Comparison of ENCODE assay signal across 16 mouse cellular contexts in genomic region chr7:75480721-75481426, GRCm38 (mm10). TPM values are rescaled to one million over a fixed set of nuclear protein-coding genes. Genes with fewer than 3 reads are reported as not detected.
DNase-seq lines count a peak whose midpoint lies in the region; ATAC-seq and TF ChIP-seq lines count a peak whose summit lies in the region.
"Had no signal": no experiment of that assay in that cellular context is flagged by ENCODE, and none has a peak within 500 bp of the region (broad histone marks: within the 10 kb centered on the region; RNA-seq: fewer than 3 reads in every experiment).

No protein-coding gene starts in this region.

- peak; percentile 98 for ATAC-seq in intestine, postnatal 0 days
- ATAC-seq in kidney, embryonic 16.5 days (ENCODE audit: low FRiP score, low TSS enrichment): peak; percentile 96
- peak; percentile 77; the same call in 1 of the 2 replicates for ATAC-seq in stomach, embryonic 14.5 days (ENCODE audit: insufficient number of reproducible peaks, insufficient read depth, low FRiP score, low read depth)
- no peak for ATAC-seq in forebrain, postnatal 0 days

- H3K27ac ChIP-seq in intestine, postnatal 0 days (ENCODE audit: low read depth, low read length): peak overlapping the region; percentile 41; the same call in 1 of the 2 replicates
- H3K27ac ChIP-seq in kidney, embryonic 16.5 days (ENCODE audit: low read length): peak overlapping the region; percentile 71
- H3K27ac ChIP-seq in liver, adult 2 months (replicated peaks; ENCODE audit: insufficient read depth, low read depth, low read length): peak overlapping the region; percentile 94
- no peak overlapping the region for H3K27ac ChIP-seq in stomach, embryonic 14.5 days (ENCODE audit: low read length)
- H3K27ac ChIP-seq in forebrain, postnatal 0 days (ENCODE audit: low read depth, low read length): no peak overlapping the region
- H3K27ac ChIP-seq: embryonic facial prominence, embryonic 15.5 days; midbrain, embryonic 10.5 days; neural tube, embryonic 15.5 days had no signal

- no peak for TF ChIP-seq POLR2A in liver, adult 2 months (IDR thresholded peaks at IDR 0.05; ENCODE audit: extremely low read depth, insufficient read depth, low read length)

- DNase-seq in liver, adult 2 months (ENCODE audit: extremely low read depth, low read depth, low spot score): peak; percentile 95
- no peak for DNase-seq in B cell, adult 2 months
- DNase-seq in forebrain, postnatal 0 days: no peak
- no peak for DNase-seq in spleen, postnatal 14 days (ENCODE audit: low spot score in 2 of 2)
- no peak for DNase-seq in heart, postnatal 10 days
- DNase-seq: adrenal gland, postnatal 14 days; cerebellum, adult 8-10 months; left cerebral cortex, postnatal 4 days; retina, postnatal 1 day had no signal

- intact Hi-C loops in heart, postnatal 10 days (cut with DNase I): no loop called here

- H3K9me3 ChIP-seq in intestine, postnatal 0 days (ENCODE audit: control insufficient read depth): no peaks in the 10 kb centered on the region
- H3K9me3 ChIP-seq in kidney, embryonic 16.5 days (ENCODE audit: low read length): no peaks in the 10 kb centered on the region
- H3K9me3 ChIP-seq in stomach, embryonic 14.5 days (ENCODE audit: control insufficient read depth, low read depth, low read length): no peaks in the 10 kb centered on the region
- no peaks in the 10 kb centered on the region for H3K9me3 ChIP-seq in forebrain, postnatal 0 days (ENCODE audit: low read length)
- H3K9me3 ChIP-seq: embryonic facial prominence, embryonic 15.5 days; midbrain, embryonic 10.5 days; neural tube, embryonic 15.5 days had no signal

- 0 out of 2 replicates have a peak, but pooled peaks cover 4% of the 10 kb centered on the region for H3K4me1 ChIP-seq in intestine, postnatal 0 days (replicated peaks; ENCODE audit: control insufficient read depth, insufficient read depth, low read length)
- H3K4me1 ChIP-seq in kidney, embryonic 16.5 days (ENCODE audit: insufficient read depth, low read length): peaks cover 23% of the 10 kb centered on the region
- peaks cover 10% of the 10 kb centered on the region; the same call in 1 of the 2 replicates for H3K4me1 ChIP-seq in liver, adult 2 months (ENCODE audit: control insufficient read depth, insufficient read depth, low read length)
- no peaks in the 10 kb centered on the region for H3K4me1 ChIP-seq in stomach, embryonic 14.5 days (ENCODE audit: control insufficient read depth, insufficient read depth, low read length)
- no peaks in the 10 kb centered on the region for H3K4me1 ChIP-seq in forebrain, postnatal 0 days (ENCODE audit: insufficient read depth)
- H3K4me1 ChIP-seq: embryonic facial prominence, embryonic 15.5 days; neural tube, embryonic 15.5 days had no signal

- no peaks in the 10 kb centered on the region for H3K27me3 ChIP-seq in intestine, postnatal 0 days (replicated peaks; ENCODE audit: control insufficient read depth, insufficient read depth, low read length)
- H3K27me3 ChIP-seq in kidney, embryonic 16.5 days (ENCODE audit: insufficient read depth, low read length): no peaks in the 10 kb centered on the region
- no peaks in the 10 kb centered on the region for H3K27me3 ChIP-seq in liver, adult 2 months (ENCODE audit: control insufficient read depth, insufficient read depth, low read length)
- no peaks in the 10 kb centered on the region for H3K27me3 ChIP-seq in stomach, embryonic 14.5 days (ENCODE audit: control insufficient read depth, insufficient read depth, low read length)
- H3K27me3 ChIP-seq in forebrain, postnatal 0 days (ENCODE audit: insufficient read depth, low read length): no peaks in the 10 kb centered on the region
- H3K27me3 ChIP-seq: embryonic facial prominence, embryonic 15.5 days; neural tube, embryonic 15.5 days had no signal

- no peak for TF ChIP-seq CTCF in intestine, postnatal 0 days (IDR thresholded peaks at IDR 0.05; ENCODE audit: low read depth)
- no peak for TF ChIP-seq CTCF in liver, adult 2 months (IDR thresholded peaks at IDR 0.05; ENCODE audit: low read depth, low read length)
- no peak for TF ChIP-seq CTCF in forebrain, postnatal 0 days (IDR thresholded peaks at IDR 0.05; ENCODE audit: low read depth)

- peaks cover 20% of the 10 kb centered on the region; the same call in 1 of the 2 replicates for H3K79me2 ChIP-seq in liver, adult 2 months (ENCODE audit: control insufficient read depth, insufficient read depth, low read length)

- no peak overlapping the region for H3K9ac ChIP-seq in intestine, postnatal 0 days (ENCODE audit: low read depth, low read length)
- H3K9ac ChIP-seq in kidney, embryonic 16.5 days (replicated peaks; ENCODE audit: low read length): no peak overlapping the region
- no peak overlapping the region for H3K9ac ChIP-seq in liver, adult 2 months (ENCODE audit: low read depth, low read length)
- no peak overlapping the region for H3K9ac ChIP-seq in stomach, embryonic 14.5 days (replicated peaks; ENCODE audit: low read depth, low read length)
- no peak overlapping the region for H3K9ac ChIP-seq in forebrain, postnatal 0 days
- H3K9ac ChIP-seq: embryonic facial prominence, embryonic 15.5 days; neural tube, embryonic 15.5 days had no signal

- peak overlapping the region; percentile 21; the same call in 1 of the 2 replicates for H3K4me2 ChIP-seq in intestine, postnatal 0 days (replicated peaks; ENCODE audit: low read depth)
- H3K4me2 ChIP-seq in kidney, embryonic 16.5 days (replicated peaks; ENCODE audit: low read depth, low read length): no peak overlapping the region
- no peak overlapping the region for H3K4me2 ChIP-seq in stomach, embryonic 14.5 days (replicated peaks; ENCODE audit: low read depth, low read length)
- no peak overlapping the region for H3K4me2 ChIP-seq in forebrain, postnatal 0 days (ENCODE audit: low read depth)
- H3K4me2 ChIP-seq: embryonic facial prominence, embryonic 15.5 days; heart, embryonic 11.5 days; neural tube, embryonic 15.5 days had no signal

- no peak overlapping the region for H3K4me3 ChIP-seq in intestine, postnatal 0 days (ENCODE audit: low read depth, low read length)
- H3K4me3 ChIP-seq in kidney, embryonic 16.5 days (ENCODE audit: low read length): no peak overlapping the region
- no peak overlapping the region for H3K4me3 ChIP-seq in liver, adult 2 months (ENCODE audit: insufficient read depth, low read depth, low read length)
- no peak overlapping the region for H3K4me3 ChIP-seq in stomach, embryonic 14.5 days (ENCODE audit: low read depth, low read length)
- no peak overlapping the region for H3K4me3 ChIP-seq in forebrain, postnatal 0 days (ENCODE audit: low read depth, low read length)
- H3K4me3 ChIP-seq: embryonic facial prominence, embryonic 15.5 days; midbrain, embryonic 10.5 days; neural tube, embryonic 15.5 days had no signal

- no peaks in the 10 kb centered on the region; the same call in 1 of the 2 replicates for H3K36me3 ChIP-seq in intestine, postnatal 0 days (ENCODE audit: control insufficient read depth, insufficient read depth)
- H3K36me3 ChIP-seq in kidney, embryonic 16.5 days (ENCODE audit: insufficient read depth, low read length): no peaks in the 10 kb centered on the region
- H3K36me3 ChIP-seq in liver, adult 2 months (ENCODE audit: control insufficient read depth, insufficient read depth, low read length): no peaks in the 10 kb centered on the region
- no peaks in the 10 kb centered on the region; the same call in none of the 2 replicates for H3K36me3 ChIP-seq in stomach, embryonic 14.5 days (ENCODE audit: control insufficient read depth, insufficient read depth, low read length)
- no peaks in the 10 kb centered on the region for H3K36me3 ChIP-seq in forebrain, postnatal 0 days (ENCODE audit: insufficient read depth)
- H3K36me3 ChIP-seq: embryonic facial prominence, embryonic 15.5 days; neural tube, embryonic 15.5 days had no signal

- 38% methylated on average over 6 of the region's 6 CpGs for WGBS in intestine, postnatal 0 days
- 71% methylated on average over 6 of the region's 6 CpGs for WGBS in kidney, embryonic 16.5 days
- WGBS in liver, adult 2 months: 27% methylated on average over 6 of the region's 6 CpGs
- WGBS in stomach, embryonic 14.5 days: 71% methylated on average over 6 of the region's 6 CpGs
- WGBS in forebrain, postnatal 0 days: 89% methylated on average over 6 of the region's 6 CpGs

RNA-seq across cellular contexts. Expression of gene Akap13, which starts 25.5 kb away (rescaled TPM):
- polyA plus RNA-seq in intestine, postnatal 0 days (2015; fragmentation: Nextera tagmentation; extraction: Ambion mirVana): 17.4 and 19.9 TPM in 2 replicates
- 35.2 and 44.5 TPM in 2 replicates for polyA plus RNA-seq in kidney, embryonic 16.5 days (2015; fragmentation: Nextera tagmentation; extraction: Ambion mirVana)
- 76.2 and 92.1 TPM in 2 replicates for total RNA-seq in liver, adult 2 months (2014; rRNA removed)
- 7.4 and 8.5 TPM in 2 replicates for polyA plus RNA-seq in liver, adult 2 months (2012; rRNA removed)
- 68.8 and 74.0 TPM in 2 replicates for polyA plus RNA-seq in stomach, embryonic 14.5 days (2014; fragmentation: Nextera tagmentation; extraction: Ambion mirVana)
- total RNA-seq in forebrain, postnatal 0 days (2014; rRNA removed): 16.2 and 16.3 TPM in 2 replicates
- polyA plus RNA-seq in forebrain, postnatal 0 days (2015; fragmentation: Nextera tagmentation; extraction: Ambion mirVana): 5.8 and 9.1 TPM in 2 replicates
- 10 to 100 TPM; 94.0 to 95.4 TPM for total RNA-seq in heart, postnatal 10 days (2021)

Comparison
In these comparisons a context has a peak if more than half of its experiments do, and no peak if none do; other contexts are left out.
1. H3K27ac ChIP-seq: peak in intestine, postnatal 0 days (single experiment), kidney, embryonic 16.5 days (single experiment) and liver, adult 2 months (single experiment); none in stomach, embryonic 14.5 days (single experiment) and forebrain, postnatal 0 days (single experiment).